Mouse (Mus musculus) limb, embryonic 12.5 days (tissue): ENCODE measurements around the gene Myo15b. TPM values are rescaled to one million over a fixed set of nuclear protein-coding genes. Genes with fewer than 3 reads are reported as not detected.
A peak's percentile ranks its signal among the peaks of the same experiment; 100 is the strongest.

Experiments
- ATAC-seq: fragments of 200-750 bp; cut with Nextera tagmentation; 2 replicates; pipeline ENCODE4 v1.8.0; 2017; ENCODE audit warnings: low read depth, moderate TSS enrichment; ENCODE audit not compliant: insufficient number of reproducible peaks, insufficient read depth, low FRiP score, low TSS enrichment
- H3K27ac ChIP-seq: fragments of 300-500 bp; sonication (generic); 2 replicates; pipeline ENCODE4 v1.5.1; 2016; ENCODE audit warnings: mild to moderate bottlenecking, moderate library complexity
- H3K27me3 ChIP-seq: fragments of 300-500 bp; sonication (generic); 2 replicates; pipeline ENCODE4 v1.6.1; 2016; ENCODE audit warnings: mild to moderate bottlenecking, moderate library complexity
- H3K36me3 ChIP-seq: fragments of 300-500 bp; sonication (generic); 2 replicates; pipeline ENCODE4 v1.6.1; 2016; ENCODE audit warnings: mild to moderate bottlenecking, moderate library complexity
- H3K4me1 ChIP-seq: fragments of 300-500 bp; sonication (generic); replicated peaks from 2 replicates; pipeline ENCODE4 v1.6.1; 2016
- H3K4me2 ChIP-seq: fragments of 300-500 bp; sonication (generic); 2 replicates; pipeline ENCODE4 v1.6.1; 2016; ENCODE audit warnings: mild to moderate bottlenecking, moderate library complexity
- H3K4me3 ChIP-seq: fragments of 300-500 bp; sonication (generic); replicated peaks from 2 replicates; pipeline ENCODE4 v1.5.1; 2016; ENCODE audit warnings: mild to moderate bottlenecking
- H3K9ac ChIP-seq: fragments of 300-500 bp; sonication (generic); replicated peaks from 2 replicates; pipeline ENCODE4 v1.6.1; 2016; ENCODE audit warnings: mild to moderate bottlenecking, moderate library complexity
- H3K9me3 ChIP-seq: fragments of 300-500 bp; sonication (generic); 2 replicates; pipeline ENCODE4 v1.6.1; 2016; ENCODE audit warnings: mild to moderate bottlenecking, moderate library complexity
- WGBS: fragments of 180-500 bp; shearing (Covaris S2); methylation state at CpG from one replicate; pipeline ENCODE4 v1.1.7; 2016; 5-methylcytosine and 5-hydroxymethylcytosine counted together
- polyA plus RNA-seq: library from polyadenylated mRNA; unstranded; fragments of >200 nt; fragmentation: Nextera tagmentation; extraction: Ambion mirVana; gene quantifications from 2 replicates; pipeline ENCODE4 v1.2.1, GENCODE M21; 2016

Myo15b gene
- 0.20 TPM in 1 of 2 replicates, not detected in the other for polyA plus RNA-seq

- Histone ChIP-seq H3K9me3 (no peaks in the 10 kb centered on the region), H3K9ac (no peak within 1 kb of the TSS; the same call in 1 of the 2 replicates), H3K27ac (no peak within 1 kb of the TSS), H3K4me2 (peak within 1 kb of the TSS; percentile 63), H3K4me3 (peak within 1 kb of the TSS; percentile 42), H3K27me3 (peaks cover 72% of the 10 kb centered on the region), H3K36me3 (no peaks in the 10 kb centered on the region), H3K4me1 (peaks cover 9% of the 10 kb centered on the region; the same call in 1 of the 2 replicates)
- ATAC-seq: no peak
- WGBS: 12% methylated on average over 27 of the region's 27 CpGs
These were observed at the start of gene Myo15b for GRCm38 (mm10) chr11:115858354-115858753. Gene Myo15b, plus strand, starts transcription at chr11:115858406.

GRCm38 (mm10) chr11:115808696-115809310, 49.4 kb upstream of the Myo15b start:
- WGBS: 56% methylated on average over 10 of the region's 10 CpGs
- peaks cover 51% of the 10 kb centered on the region for H3K4me1 ChIP-seq
- peak overlapping the region; percentile 66 for H3K27ac ChIP-seq

GRCm38 (mm10) chr11:115809311-115809781, 48.9 kb upstream of the Myo15b start:
- no peaks in the 10 kb centered on the region for H3K9me3 ChIP-seq
- no peak for ATAC-seq
- H3K4me2 ChIP-seq: peak overlapping the region; percentile 41
- peaks cover 54% of the 10 kb centered on the region for H3K4me1 ChIP-seq
- H3K9ac ChIP-seq: peak overlapping the region; percentile 34; the same call in 1 of the 2 replicates
- H3K4me3 ChIP-seq: peak overlapping the region; percentile 13
- H3K27ac ChIP-seq: peak overlapping the region; percentile 66
- peaks cover 72% of the 10 kb centered on the region for H3K36me3 ChIP-seq
- 71% methylated on average over 8 of the region's 8 CpGs for WGBS
- H3K27me3 ChIP-seq: no peaks in the 10 kb centered on the region

More at GRCm38 (mm10) chr11:115808696-115809310, 49.4 kb upstream of the Myo15b start:
- no peaks in the 10 kb centered on the region for H3K27me3 ChIP-seq
- no peak for ATAC-seq
- peak overlapping the region; percentile 13 for H3K4me3 ChIP-seq
- H3K9me3 ChIP-seq: no peaks in the 10 kb centered on the region
- H3K4me2 ChIP-seq: peak overlapping the region; percentile 41
- peak overlapping the region; percentile 34; the same call in 1 of the 2 replicates for H3K9ac ChIP-seq
- H3K36me3 ChIP-seq: peaks cover 76% of the 10 kb centered on the region

GRCm38 (mm10) chr11:115810377-115810776, 47.8 kb upstream of the Myo15b start:
- no peaks in the 10 kb centered on the region for H3K9me3 ChIP-seq
- peaks cover 61% of the 10 kb centered on the region for H3K4me1 ChIP-seq
- peaks cover 61% of the 10 kb centered on the region for H3K36me3 ChIP-seq
- 83% methylated on average over 14 of the region's 14 CpGs for WGBS
- no peak for ATAC-seq
- no peaks in the 10 kb centered on the region for H3K27me3 ChIP-seq
- peak overlapping the region; percentile 89 for H3K4me2 ChIP-seq
- no peak overlapping the region for H3K9ac ChIP-seq
- H3K27ac ChIP-seq: 0 out of 2 replicates have a peak overlapping the region, but pooled peaks have one; percentile 64
- H3K4me3 ChIP-seq: peak overlapping the region; percentile 95

GRCm38 (mm10) chr11:115811381-115812093, 46.7 kb upstream of the Myo15b start:
- 82% methylated on average over 20 of the region's 20 CpGs for WGBS
- peaks cover 68% of the 10 kb centered on the region for H3K4me1 ChIP-seq
- no peak overlapping the region for H3K27ac ChIP-seq
- H3K4me3 ChIP-seq: peak overlapping the region; percentile 95
- H3K9ac ChIP-seq: peak overlapping the region; percentile 83
- H3K9me3 ChIP-seq: no peaks in the 10 kb centered on the region
- H3K27me3 ChIP-seq: no peaks in the 10 kb centered on the region
- no peak for ATAC-seq
- H3K4me2 ChIP-seq: peak overlapping the region; percentile 89
- H3K36me3 ChIP-seq: peaks cover 52% of the 10 kb centered on the region

- peaks cover 68% of the 10 kb centered on the region for H3K4me1 ChIP-seq
- no peaks in the 10 kb centered on the region for H3K27me3 ChIP-seq
- no peak overlapping the region for H3K27ac ChIP-seq
- H3K36me3 ChIP-seq: peaks cover 50% of the 10 kb centered on the region
- no peaks in the 10 kb centered on the region for H3K9me3 ChIP-seq
- peak overlapping the region; percentile 95 for H3K4me3 ChIP-seq
- peak overlapping the region; percentile 89 for H3K4me2 ChIP-seq
- 55% methylated on average over 7 of the region's 7 CpGs for WGBS
- no peak for ATAC-seq
- H3K9ac ChIP-seq: peak overlapping the region; percentile 83
These were observed 46.1 kb upstream of the Myo15b start for GRCm38 (mm10) chr11:115812095-115812494.

- peak; percentile 2; the same call in 1 of the 2 replicates for ATAC-seq
- H3K4me2 ChIP-seq: peak overlapping the region; percentile 89
- peaks cover 68% of the 10 kb centered on the region for H3K4me1 ChIP-seq
- no peaks in the 10 kb centered on the region for H3K9me3 ChIP-seq
- H3K9ac ChIP-seq: peak overlapping the region; percentile 83
- peaks cover 50% of the 10 kb centered on the region for H3K36me3 ChIP-seq
- H3K27me3 ChIP-seq: no peaks in the 10 kb centered on the region
- WGBS: 4% methylated on average over 28 of the region's 28 CpGs
- H3K4me3 ChIP-seq: peak overlapping the region; percentile 95
- peak overlapping the region; percentile 78 for H3K27ac ChIP-seq
These were observed 45.4 kb upstream of the Myo15b start for GRCm38 (mm10) chr11:115812533-115813420.

GRCm38 (mm10) chr11:115813507-115814296, 44.5 kb upstream of the Myo15b start, which contains the start of gene Caskin2:
Gene Caskin2, minus strand, starts transcription at chr11:115813639.
- Histone ChIP-seq H3K36me3 (peaks cover 49% of the 10 kb centered on the region), H3K9me3 (no peaks in the 10 kb centered on the region), H3K9ac (peak within 1 kb of the TSS; percentile 85), H3K27me3 (no peaks in the 10 kb centered on the region), H3K4me2 (peak within 1 kb of the TSS; percentile 89), H3K4me1 (peaks cover 59% of the 10 kb centered on the region), H3K27ac (peak within 1 kb of the TSS; percentile 82), H3K4me3 (peak within 1 kb of the TSS; percentile 95)
- ATAC-seq: peak; percentile 94
- WGBS: under 1% methylated on average over 40 of the region's 44 CpGs

GRCm38 (mm10) chr11:115814605-115815450, 43.4 kb upstream of the Myo15b start, which contains the start of gene Tsen54:
Gene Tsen54, plus strand, starts transcription at chr11:115814724.
- ATAC-seq: 0 out of 2 replicates have a peak, but pooled peaks have one; percentile 13
- Histone ChIP-seq H3K27me3 (no peaks in the 10 kb centered on the region), H3K4me1 (peaks cover 48% of the 10 kb centered on the region), H3K4me3 (peak within 1 kb of the TSS; percentile 95), H3K9ac (peak within 1 kb of the TSS; percentile 85), H3K4me2 (peak within 1 kb of the TSS; percentile 89), H3K36me3 (peaks cover 44% of the 10 kb centered on the region), H3K9me3 (no peaks in the 10 kb centered on the region), H3K27ac (peak within 1 kb of the TSS; percentile 82)
- under 1% methylated on average over 84 of the region's 84 CpGs for WGBS
